Mouse (Mus musculus) liver, embryonic 14.5 days (tissue): ENCODE measurements at regions not wholly inside any gene's neighbourhood (a gene's known extent, or its start where the extent isn't known, plus 50 kb on each side); places are given as distances from the start of the nearest gene placed in this dataset.
A peak's percentile ranks its signal among the peaks of the same experiment; 100 is the strongest.
"Not testable (repeated sequence)": the region's sequence is repeated elsewhere in the genome, so short reads cannot be mapped to it uniquely, and the experiment has no call there.

Experiments used
- ATAC-seq: fragments of 200-750 bp; cut with Nextera tagmentation; 2 replicates; pipeline ENCODE4 v1.8.0; 2017; ENCODE audit warnings: moderate number of reproducible peaks, mild to moderate bottlenecking, moderate library complexity; ENCODE audit not compliant: insufficient read depth
- DNase-seq, 3 experiments: peaks; one replicate each; pipeline ENCODE4 v3.0.0-alpha.2; 2012 to 2013; ENCODE audit warnings: low read depth in 3 of 3, low spot score in 3 of 3
- H3K27ac ChIP-seq: fragments of 300-500 bp; sonication (generic); 2 replicates; pipeline ENCODE4 v1.5.1; 2014; ENCODE audit warnings: moderate library complexity, mild to moderate bottlenecking, control low read depth, inconsistent platforms
- H3K27me3 ChIP-seq: fragments of 300-500 bp; sonication (generic); 2 replicates; pipeline ENCODE4 v1.6.1; 2014; ENCODE audit warnings: mild to moderate bottlenecking, low read length, moderate library complexity; ENCODE audit not compliant: control insufficient read depth, insufficient read depth
- H3K36me3 ChIP-seq: fragments of 300-500 bp; sonication (generic); replicated peaks from 2 replicates; pipeline ENCODE4 v1.6.1; 2014; ENCODE audit warnings: low read depth; ENCODE audit not compliant: control insufficient read depth, insufficient read depth
- H3K4me1 ChIP-seq, 2 experiments: fragments of 200-500 bp in 1 of 2; fragments of 300-500 bp in 1 of 2; sonication (generic) in 1 of 2; replicated peaks; 2 replicates each; pipeline ENCODE4 v1.6.1; 2012 to 2014; ENCODE audit warnings: antibody characterized with exemption in 1 of 2, inconsistent platforms in 1 of 2, low read length in 1 of 2; ENCODE audit not compliant: control insufficient read depth in 2 of 2, insufficient read depth in 2 of 2
- H3K4me2 ChIP-seq: fragments of 300-500 bp; sonication (generic); 2 replicates; pipeline ENCODE4 v1.6.1; 2014; ENCODE audit warnings: low read depth, mild to moderate bottlenecking, control low read depth, moderate library complexity
- H3K4me3 ChIP-seq, 2 experiments: fragments of 200-500 bp in 1 of 2; fragments of 300-500 bp in 1 of 2; sonication (generic) in 1 of 2; 2 replicates each; pipeline ENCODE4 v1.5.1; 2012 to 2014; ENCODE audit warnings: low read depth in 2 of 2, low read length in 2 of 2, mild to moderate bottlenecking in 2 of 2, control low read depth in 1 of 2, inconsistent platforms in 1 of 2, moderate library complexity in 1 of 2; ENCODE audit not compliant: insufficient read depth in 1 of 2
- H3K9ac ChIP-seq: fragments of 300-500 bp; sonication (generic); replicated peaks from 2 replicates; pipeline ENCODE4 v1.6.1; 2014; ENCODE audit warnings: mild to moderate bottlenecking, control low read depth, moderate library complexity
- H3K9me3 ChIP-seq: fragments of 300-500 bp; sonication (generic); 2 replicates; pipeline ENCODE4 v1.6.1; 2016; ENCODE audit warnings: low read length, mixed read lengths; ENCODE audit not compliant: control insufficient read depth
- CTCF ChIP-seq: IDR thresholded peaks from 2 replicates; pipeline ENCODE4 v1.5.1; 2016; ENCODE audit warnings: antibody characterized with exemption, low read depth, control low read depth
- EP300 ChIP-seq: IDR thresholded peaks from 2 replicates; pipeline ENCODE4 v1.6.1; 2016; ENCODE audit warnings: antibody characterized with exemption, low read depth
- WGBS: fragments of 180-500 bp; shearing (Covaris S2); extraction: QIAGEN DNeasy Blood & Tissue Kit; methylation state at CpG from one replicate; pipeline ENCODE4 v1.1.7; 2014; ENCODE audit not compliant: insufficient replicate concordance; 5-methylcytosine and 5-hydroxymethylcytosine counted together

- ATAC-seq (no peak), DNase-seq (no peak)
- H3K4me2 ChIP-seq, result no peak overlapping the region
- H3K4me1 ChIP-seq, result no peaks in the 10 kb centered on the region
- H3K36me3 ChIP-seq, result no peaks in the 10 kb centered on the region
- no peak overlapping the region for H3K9ac ChIP-seq
- TF ChIP-seq CTCF (no peak), EP300 (no peak)
- H3K4me3 ChIP-seq, result no peak overlapping the region
- no peaks in the 10 kb centered on the region for H3K27me3 ChIP-seq
- H3K27ac ChIP-seq, result no peak overlapping the region
- WGBS, result 39% methylated on average over 9 of the region's 9 CpGs
- H3K9me3 ChIP-seq, result no peaks in the 10 kb centered on the region
These were observed 84.8 kb upstream of the Zfp637 start for GRCm38 (mm10) chr6:117756176-117756575.

GRCm38 (mm10) chr6:117758516-117758915 is 82.5 kb upstream of the Zfp637 start:
- 13% methylated on average over 6 of the region's 6 CpGs for WGBS
- not testable (repeated sequence) for H3K27ac ChIP-seq, H3K4me1 ChIP-seq, H3K27me3 ChIP-seq, H3K9me3 ChIP-seq, H3K4me2 ChIP-seq, DNase-seq, ATAC-seq, H3K36me3 ChIP-seq, H3K4me3 ChIP-seq, H3K9ac ChIP-seq
- peak; percentile 70 for TF ChIP-seq CTCF

- Histone ChIP-seq H3K36me3 (no peaks in the 10 kb centered on the region), H3K4me2 (no peak overlapping the region), H3K9me3 (no peaks in the 10 kb centered on the region), H3K9ac (no peak overlapping the region), H3K27ac (no peak overlapping the region), H3K27me3 (no peaks in the 10 kb centered on the region), H3K4me1 (no peaks in the 10 kb centered on the region; a peak in 1 of 4 replicates), H3K4me3 (no peak overlapping the region)
- no peak for DNase-seq
- 51% methylated on average over 7 of the region's 7 CpGs for WGBS
- TF ChIP-seq EP300 (no peak), CTCF (no peak)
- ATAC-seq, result no peak
These were observed 69.5 kb upstream of the Zfp637 start for GRCm38 (mm10) chr6:117771506-117771905.

GRCm38 (mm10) chr6:117772396-117772795 is 68.6 kb upstream of the Zfp637 start:
- no peak for ATAC-seq
- H3K27ac ChIP-seq, result no peak overlapping the region
- H3K4me1 ChIP-seq, result no peaks in the 10 kb centered on the region; a peak in 1 of 4 replicates

GRCm38 (mm10) chr6:117775304-117776050 is 65.5 kb upstream of the Zfp637 start:
- no peak for DNase-seq
- WGBS, result 54% methylated on average over 11 of the region's 11 CpGs

More at GRCm38 (mm10) chr6:117772396-117772795, 68.6 kb upstream of the Zfp637 start:
- Histone ChIP-seq H3K9ac (no peak overlapping the region), H3K36me3 (no peaks in the 10 kb centered on the region), H3K4me3 (no peak overlapping the region), H3K9me3 (no peaks in the 10 kb centered on the region), H3K4me2 (no peak overlapping the region), H3K27me3 (no peaks in the 10 kb centered on the region)
- TF ChIP-seq CTCF (no peak), EP300 (no peak)
- no peak for DNase-seq

More at GRCm38 (mm10) chr6:117775304-117776050, 65.5 kb upstream of the Zfp637 start:
- Histone ChIP-seq H3K36me3 (no peaks in the 10 kb centered on the region), H3K9me3 (no peaks in the 10 kb centered on the region), H3K9ac (no peak overlapping the region), H3K27me3 (no peaks in the 10 kb centered on the region), H3K4me2 (no peak overlapping the region), H3K4me3 (no peak overlapping the region), H3K27ac (no peak overlapping the region), H3K4me1 (0 out of 4 replicates have a peak, but pooled peaks cover 0 to 3% of the 10 kb centered on the region in 2 experiments)
- TF ChIP-seq CTCF (no peak), EP300 (no peak)
- ATAC-seq, result no peak
